Mouse (Mus musculus) kidney, adult 2 months (tissue): Measurements from ENCODE around the gene Mdh1.

Experiments used
- CTCF ChIP-seq: fragments of 200-500 bp; conservative IDR thresholded peaks from 2 replicates; pipeline ENCODE4 v1.5.1; 2011; ENCODE audit warnings: low read depth, mild to moderate bottlenecking, control low read depth, low read length, moderate library complexity, mixed read lengths; ENCODE audit not compliant: insufficient read depth, insufficient read length
- POLR2A ChIP-seq: fragments of 200-500 bp; IDR thresholded peaks from one replicate; pipeline ENCODE4 v1.6.1; 2011; ENCODE audit warnings: low read depth, low read length, control low read depth

DNA sequence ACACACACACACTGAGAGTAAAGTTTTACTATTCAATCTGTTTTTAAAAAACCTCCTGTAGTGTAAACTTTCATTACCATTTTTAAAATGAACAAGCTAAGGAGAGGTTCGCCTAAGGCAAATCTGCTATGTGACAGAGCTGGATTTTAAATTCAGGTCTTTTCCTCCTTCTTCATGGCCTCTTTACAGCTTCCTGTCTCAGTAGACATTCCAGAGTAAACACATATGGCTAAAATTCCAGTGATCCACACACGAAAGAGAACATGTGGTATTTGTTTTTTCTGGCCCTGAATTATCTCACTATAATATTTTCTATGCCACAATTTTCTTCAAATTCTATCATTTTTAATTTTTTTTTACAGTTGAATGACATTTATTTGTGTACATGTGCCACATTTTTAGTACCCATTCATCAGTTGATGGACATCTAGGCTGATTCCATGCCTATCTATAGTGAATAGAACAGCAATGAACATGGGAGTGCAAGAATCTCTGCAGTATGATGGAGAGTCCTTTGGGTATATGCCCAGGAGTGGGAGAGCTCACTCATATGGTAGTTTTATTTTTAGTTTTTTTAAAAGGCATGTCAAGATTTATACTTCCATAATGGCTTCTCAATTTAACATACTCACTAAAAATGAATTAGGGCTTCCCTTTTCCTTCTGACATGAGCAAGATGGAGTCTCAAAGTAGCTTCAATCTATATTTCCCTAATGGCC lies 43.3 kb downstream of the Mdh1 start:
- TF ChIP-seq CTCF (no peak), POLR2A (no peak)
